Mouse (Mus musculus): ENCODE results near the gene D430042O09Rik. TPM values are rescaled to one million over a fixed set of nuclear protein-coding genes. Genes with fewer than 3 reads are reported as not detected.
A peak's percentile ranks its signal among the peaks of the same experiment; 100 is the strongest.

D430042O09Rik gene
- polyA plus RNA-seq, 1 experiment = 5.5 TPM

- Histone ChIP-seq H3K4me2 (ENCODE audit: low read depth) (no peak overlapping the region), H3ac (ENCODE audit: control insufficient read depth, insufficient read length) (no peak overlapping the region), H3K4me3 (no peak overlapping the region)
These were observed 50.4 kb downstream of the D430042O09Rik start for GRCm38 (mm10) chr7:125757896-125758623.

GRCm38 (mm10) chr7:125762289-125762688, 54.6 kb downstream of the D430042O09Rik start:
- no peaks in the 10 kb centered on the region for H3K27me3 ChIP-seq (ENCODE audit: control insufficient read depth, insufficient read depth, insufficient read length)
- H3K4me2 ChIP-seq (ENCODE audit: low read depth) = no peak overlapping the region
- no peaks in the 10 kb centered on the region for H3K79me2 ChIP-seq (ENCODE audit: control insufficient read depth, insufficient read depth)
- no peak for TF ChIP-seq MAX (IDR thresholded peaks at IDR 0.05; ENCODE audit: low read depth)
- peak; percentile 26 for TF ChIP-seq USF1 (IDR thresholded peaks at IDR 0.05; ENCODE audit: low read depth)
- H3K36me3 ChIP-seq (ENCODE audit: control insufficient read depth, insufficient read depth) = no peaks in the 10 kb centered on the region
- H3K4me3 ChIP-seq = no peak overlapping the region
- no peak overlapping the region for H3ac ChIP-seq (ENCODE audit: control insufficient read depth, insufficient read length)

More at GRCm38 (mm10) chr7:125757896-125758623, 50.4 kb downstream of the D430042O09Rik start:
- no peaks in the 10 kb centered on the region for H3K27me3 ChIP-seq (ENCODE audit: control insufficient read depth, insufficient read depth, insufficient read length)
- H3K79me2 ChIP-seq (ENCODE audit: control insufficient read depth, insufficient read depth) = no peaks in the 10 kb centered on the region
- TF ChIP-seq E2F4 (IDR thresholded peaks at IDR 0.05; ENCODE audit: insufficient read depth) (no peak), CEBPB (IDR thresholded peaks at IDR 0.05; ENCODE audit: insufficient read depth, poor library complexity, severe bottlenecking) (no peak), MYOD1 (IDR thresholded peaks at IDR 0.05; ENCODE audit: control insufficient read depth in 1 of 3, insufficient read length in 2 of 3, low read depth in 2 of 3) (no peak), MYOG (IDR thresholded peaks at IDR 0.05; ENCODE audit: control insufficient read depth in 1 of 3, insufficient read depth in 1 of 3, insufficient read length in 2 of 3, low read depth in 2 of 3) (no peak), TCF12 (IDR thresholded peaks at IDR 0.05; ENCODE audit: insufficient read depth, poor library complexity, severe bottlenecking) (no peak), SRF (IDR thresholded peaks at IDR 0.05; ENCODE audit: control insufficient read depth, insufficient read length, low read depth) (no peak), POLR2A (IDR thresholded peaks at IDR 0.05; ENCODE audit: insufficient read length, low read depth) (no peak), MAX (IDR thresholded peaks at IDR 0.05; ENCODE audit: low read depth) (no peak), TCF3 (IDR thresholded peaks at IDR 0.05; ENCODE audit: insufficient read length, low read depth) (no peak), REST (IDR thresholded peaks at IDR 0.05; ENCODE audit: insufficient read depth, insufficient read length) (no peak), POLR2AphosphoS2 (IDR thresholded peaks at IDR 0.05; ENCODE audit: insufficient read length, low read depth) (no peak), USF1 (IDR thresholded peaks at IDR 0.05; ENCODE audit: low read depth) (no peak)
- H3K36me3 ChIP-seq (ENCODE audit: control insufficient read depth, insufficient read depth) = no peaks in the 10 kb centered on the region

- Histone ChIP-seq H3K27me3 (ENCODE audit: control insufficient read depth, insufficient read depth, insufficient read length) (no peaks in the 10 kb centered on the region), H3K4me2 (ENCODE audit: low read depth) (no peak overlapping the region), H3K36me3 (ENCODE audit: control insufficient read depth, insufficient read depth) (no peaks in the 10 kb centered on the region), H3K4me3 (no peak overlapping the region), H3K79me2 (ENCODE audit: control insufficient read depth, insufficient read depth) (no peaks in the 10 kb centered on the region), H3ac (ENCODE audit: control insufficient read depth, insufficient read length) (no peak overlapping the region)
- TF ChIP-seq CEBPB (IDR thresholded peaks at IDR 0.05; ENCODE audit: insufficient read depth, poor library complexity, severe bottlenecking) (no peak), MAX (IDR thresholded peaks at IDR 0.05; ENCODE audit: low read depth) (no peak), MYOD1 (IDR thresholded peaks at IDR 0.05; ENCODE audit: control insufficient read depth in 1 of 3, insufficient read length in 2 of 3, low read depth in 2 of 3) (peak in 1 of 3 experiments; percentile 58), REST (IDR thresholded peaks at IDR 0.05; ENCODE audit: insufficient read depth, insufficient read length) (no peak)
These were observed 55.5 kb downstream of the D430042O09Rik start for GRCm38 (mm10) chr7:125762883-125763830.

GRCm38 (mm10) chr7:125764373-125764772, 56.7 kb downstream of the D430042O09Rik start:
- no peaks in the 10 kb centered on the region for H3K27me3 ChIP-seq (ENCODE audit: control insufficient read depth, insufficient read depth, insufficient read length)
- H3K36me3 ChIP-seq (ENCODE audit: control insufficient read depth, insufficient read depth) = no peaks in the 10 kb centered on the region
- no peaks in the 10 kb centered on the region for H3K79me2 ChIP-seq (ENCODE audit: control insufficient read depth, insufficient read depth)
- no peak overlapping the region for H3K4me2 ChIP-seq (ENCODE audit: low read depth)
- no peak overlapping the region for H3K4me3 ChIP-seq
- TF ChIP-seq SRF (IDR thresholded peaks at IDR 0.05; ENCODE audit: control insufficient read depth, insufficient read length, low read depth) (no peak), POLR2A (IDR thresholded peaks at IDR 0.05; ENCODE audit: insufficient read length, low read depth) (no peak), MAX (IDR thresholded peaks at IDR 0.05; ENCODE audit: low read depth) (no peak)
- H3ac ChIP-seq (ENCODE audit: control insufficient read depth, insufficient read length) = no peak overlapping the region

- Histone ChIP-seq H3K27me3 (ENCODE audit: control insufficient read depth, insufficient read depth, insufficient read length) (no peaks in the 10 kb centered on the region), H3K36me3 (ENCODE audit: control insufficient read depth, insufficient read depth) (no peaks in the 10 kb centered on the region), H3K4me3 (no peak overlapping the region), H3K4me2 (ENCODE audit: low read depth) (no peak overlapping the region), H3ac (ENCODE audit: control insufficient read depth, insufficient read length) (no peak overlapping the region), H3K79me2 (ENCODE audit: control insufficient read depth, insufficient read depth) (no peaks in the 10 kb centered on the region)
- TF ChIP-seq E2F4 (IDR thresholded peaks at IDR 0.05; ENCODE audit: insufficient read depth) (no peak), TCF12 (IDR thresholded peaks at IDR 0.05; ENCODE audit: insufficient read depth, poor library complexity, severe bottlenecking) (no peak), SRF (IDR thresholded peaks at IDR 0.05; ENCODE audit: control insufficient read depth, insufficient read length, low read depth) (no peak), MYOG (IDR thresholded peaks at IDR 0.05; ENCODE audit: control insufficient read depth in 1 of 3, insufficient read depth in 1 of 3, insufficient read length in 2 of 3, low read depth in 2 of 3) (peak in 2 of 3 experiments; percentile 41 to 81), TCF3 (IDR thresholded peaks at IDR 0.05; ENCODE audit: insufficient read length, low read depth) (no peak), MYOD1 (IDR thresholded peaks at IDR 0.05; ENCODE audit: control insufficient read depth in 1 of 3, insufficient read length in 2 of 3, low read depth in 2 of 3) (peak in 1 of 3 experiments; percentile 71), REST (IDR thresholded peaks at IDR 0.05; ENCODE audit: insufficient read depth, insufficient read length) (no peak), CEBPB (IDR thresholded peaks at IDR 0.05; ENCODE audit: insufficient read depth, poor library complexity, severe bottlenecking) (peak; percentile 84), POLR2AphosphoS2 (IDR thresholded peaks at IDR 0.05; ENCODE audit: insufficient read length, low read depth) (no peak)
These were observed 59.5 kb downstream of the D430042O09Rik start for GRCm38 (mm10) chr7:125766976-125767831.
